Mouse (Mus musculus) embryonic fibroblast, embryonic 13.5 days (primary cell): ENCODE measurements at regions not wholly inside any gene's neighbourhood (a gene's known extent, or its start where the extent isn't known, plus 50 kb on each side); places are given as distances from the start of the nearest gene placed in this dataset.
A peak's percentile ranks its signal among the peaks of the same experiment; 100 is the strongest.

ENCODE experiments used
- H3K27ac ChIP-seq: 2 replicates; pipeline ENCODE4 v1.5.1; 2012; ENCODE audit warnings: low read length, control low read depth, inconsistent platforms; ENCODE audit not compliant: insufficient read depth
- H3K4me1 ChIP-seq: 2 replicates; pipeline ENCODE4 v1.6.1; 2011; ENCODE audit warnings: low read length; ENCODE audit not compliant: control insufficient read depth, insufficient read depth
- H3K4me3 ChIP-seq: 2 replicates; pipeline ENCODE4 v1.5.1; 2011; ENCODE audit warnings: mild to moderate bottlenecking, control low read depth, low read length; ENCODE audit not compliant: insufficient read depth
- CTCF ChIP-seq: IDR thresholded peaks from 2 replicates; pipeline ENCODE4 v1.5.1; 2011; ENCODE audit warnings: mild to moderate bottlenecking, control low read depth, low read length, moderate library complexity, borderline replicate concordance; ENCODE audit not compliant: insufficient read depth
- POLR2A ChIP-seq: IDR thresholded peaks from 2 replicates; pipeline ENCODE4 v1.6.1; 2011; ENCODE audit warnings: low read depth, mild to moderate bottlenecking, control low read depth, low read length, moderate library complexity

GRCm38 (mm10) chr4:89391463-89392308 lies 80.8 kb upstream of the Cdkn2b start:
- peaks cover 6% of the 10 kb centered on the region; the same call in 1 of the 2 replicates for H3K4me1 ChIP-seq
- peak overlapping the region; percentile 97 for H3K27ac ChIP-seq
- no peak overlapping the region for H3K4me3 ChIP-seq
- TF ChIP-seq POLR2A (no peak), CTCF (no peak)

- no peak for TF ChIP-seq CTCF
- TF ChIP-seq POLR2A = no peak
- no peak overlapping the region for H3K4me3 ChIP-seq
- peaks cover 13% of the 10 kb centered on the region; the same call in 1 of the 2 replicates for H3K4me1 ChIP-seq
- no peak overlapping the region for H3K27ac ChIP-seq
These were observed 72.7 kb upstream of the Cdkn2b start for GRCm38 (mm10) chr4:89383548-89383947.

DNA sequence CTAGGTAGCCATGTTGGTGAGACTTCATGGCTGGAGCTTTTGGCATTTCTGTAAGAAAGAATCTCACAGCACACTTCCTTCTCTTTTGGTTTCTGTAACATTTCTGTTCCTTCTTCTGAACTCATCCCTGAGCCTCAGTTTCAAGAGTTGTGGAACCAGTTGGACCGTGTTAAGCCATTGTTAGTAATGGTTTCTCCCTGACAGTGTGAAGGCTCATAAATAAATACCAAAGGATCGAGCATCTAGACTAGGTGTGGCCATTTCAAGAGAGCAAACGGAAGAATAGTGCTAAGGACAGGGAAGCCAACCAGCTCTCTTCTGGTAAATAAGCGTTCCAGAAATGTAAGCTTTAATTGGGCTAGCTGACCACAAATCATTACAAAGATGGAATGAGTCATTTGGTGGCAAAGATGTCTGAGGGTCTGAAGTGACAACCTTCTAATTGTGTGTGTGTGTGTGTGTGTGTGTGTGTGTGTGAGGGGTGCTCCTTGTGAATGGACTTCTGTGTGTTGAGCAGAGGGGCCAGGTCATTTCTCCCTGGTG lies 71.7 kb upstream of the Cdkn2b start:
- no peak for TF ChIP-seq CTCF
- no peak for TF ChIP-seq POLR2A
- Histone ChIP-seq H3K4me3 (no peak overlapping the region), H3K27ac (no peak overlapping the region), H3K4me1 (peaks cover 13% of the 10 kb centered on the region; the same call in 1 of the 2 replicates)

- Histone ChIP-seq H3K27ac (peak overlapping the region; percentile 57; the same call in 1 of the 2 replicates), H3K4me1 (peaks cover 9% of the 10 kb centered on the region; the same call in 1 of the 2 replicates), H3K4me3 (no peak overlapping the region)
- TF ChIP-seq POLR2A (no peak), CTCF (no peak)
These were observed 70.9 kb upstream of the Cdkn2b start for GRCm38 (mm10) chr4:89381763-89382162.

DNA sequence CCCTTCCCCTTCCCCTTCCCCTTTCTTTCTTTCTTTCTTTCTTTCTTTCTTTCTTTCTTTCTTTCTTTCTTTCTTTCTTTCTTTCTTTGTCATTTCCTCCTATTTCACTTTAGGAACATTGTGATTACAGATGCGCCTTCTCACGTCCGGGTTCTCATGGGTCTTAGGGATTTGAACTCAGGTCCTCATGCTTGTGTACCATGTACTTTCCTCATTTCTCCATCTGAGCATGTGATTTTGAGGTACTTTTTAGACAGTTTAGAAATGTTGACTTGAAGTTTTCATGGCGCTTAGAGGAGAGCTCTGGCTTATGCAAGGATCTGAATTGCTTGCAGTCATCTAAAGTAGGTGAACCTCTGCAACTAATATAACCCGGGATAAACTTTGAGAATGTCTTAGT lies 70.2 kb upstream of the Cdkn2b start:
- no peak for TF ChIP-seq CTCF
- no peak for TF ChIP-seq POLR2A
- peak overlapping the region; percentile 67 for H3K27ac ChIP-seq
- H3K4me3 ChIP-seq = no peak overlapping the region
- H3K4me1 ChIP-seq = peaks cover 6% of the 10 kb centered on the region; the same call in 1 of the 2 replicates

DNA sequence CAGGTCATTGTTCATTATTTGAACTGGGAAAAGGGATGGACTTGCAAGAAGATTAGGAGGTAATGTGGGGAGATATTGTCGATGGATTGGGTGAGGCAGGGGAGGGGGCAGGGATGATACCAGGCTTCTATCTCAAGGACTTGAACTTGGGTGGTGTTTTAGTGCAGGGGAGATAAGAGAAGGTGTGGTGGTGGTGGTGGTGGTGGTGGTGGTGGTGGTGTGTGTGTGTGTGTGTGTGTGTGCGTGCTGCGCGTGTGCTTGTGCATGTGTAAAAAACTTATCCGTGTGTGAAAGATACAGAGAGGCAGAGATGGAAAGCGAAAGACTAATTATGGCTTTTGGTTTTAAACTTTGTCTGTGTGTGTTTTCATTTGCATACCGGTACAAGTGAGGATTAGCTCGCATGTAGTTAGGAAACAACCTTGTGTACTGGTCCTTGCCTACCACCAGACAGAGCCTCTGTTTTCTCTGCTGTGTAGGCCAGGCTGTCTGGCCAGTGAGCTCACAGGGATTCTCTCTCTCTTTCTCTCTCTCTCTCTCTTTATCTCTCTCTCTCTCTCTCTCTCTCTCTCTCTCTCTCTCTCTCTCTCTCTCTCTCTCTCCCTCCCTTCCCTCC lies 69.6 kb upstream of the Cdkn2b start:
- Histone ChIP-seq H3K4me3 (no peak overlapping the region), H3K4me1 (peaks cover 4% of the 10 kb centered on the region; the same call in 1 of the 2 replicates), H3K27ac (no peak overlapping the region)
- TF ChIP-seq POLR2A (no peak), CTCF (no peak)

- Histone ChIP-seq H3K27ac (no peak overlapping the region), H3K4me1 (peaks cover 4% of the 10 kb centered on the region; the same call in 1 of the 2 replicates), H3K4me3 (no peak overlapping the region)
- TF ChIP-seq CTCF (no peak), POLR2A (no peak)
These were observed 68.9 kb upstream of the Cdkn2b start for GRCm38 (mm10) chr4:89379622-89380329.

- no peak for TF ChIP-seq POLR2A
- no peak overlapping the region for H3K4me3 ChIP-seq
- peak overlapping the region; percentile 85 for H3K27ac ChIP-seq
- peaks cover 8% of the 10 kb centered on the region for H3K4me1 ChIP-seq
These were observed 61.8 kb upstream of the Cdkn2b start for GRCm38 (mm10) chr4:89372631-89373030.

- no peak for TF ChIP-seq POLR2A
- no peak for TF ChIP-seq CTCF
- Histone ChIP-seq H3K4me3 (no peak overlapping the region), H3K27ac (no peak overlapping the region), H3K4me1 (peaks cover 16% of the 10 kb centered on the region)
These were observed 58.1 kb upstream of the Cdkn2b start for GRCm38 (mm10) chr4:89368850-89369524.
